Mouse (Mus musculus) left cerebral cortex, postnatal 36 days (tissue): ENCODE measurements around the gene Asb2. TPM values are rescaled to one million over a fixed set of nuclear protein-coding genes. Genes with fewer than 3 reads are reported as not detected.

Experiments
- DNase-seq, 2 experiments: peaks; one replicate each; pipeline ENCODE4 v3.0.0; 2021 to 2022; ENCODE audit warnings: low spot score in 2 of 2, mixed read lengths in 1 of 2
- intact Hi-C: fragments of 180-260 bp; cut with DNase I; formaldehyde crosslinking; loops from one replicate; pipeline ENCODE4 v1.15.1; 2025
- total RNA-seq, 2 experiments: library from RNA; stranded (reverse); gene quantifications; 2 replicates each; pipeline ENCODE4 v1.2.3; 2021

Asb2 gene
- total RNA-seq, 2 experiments from 2014 or later = 2.8 to 4.0 TPM

DNA sequence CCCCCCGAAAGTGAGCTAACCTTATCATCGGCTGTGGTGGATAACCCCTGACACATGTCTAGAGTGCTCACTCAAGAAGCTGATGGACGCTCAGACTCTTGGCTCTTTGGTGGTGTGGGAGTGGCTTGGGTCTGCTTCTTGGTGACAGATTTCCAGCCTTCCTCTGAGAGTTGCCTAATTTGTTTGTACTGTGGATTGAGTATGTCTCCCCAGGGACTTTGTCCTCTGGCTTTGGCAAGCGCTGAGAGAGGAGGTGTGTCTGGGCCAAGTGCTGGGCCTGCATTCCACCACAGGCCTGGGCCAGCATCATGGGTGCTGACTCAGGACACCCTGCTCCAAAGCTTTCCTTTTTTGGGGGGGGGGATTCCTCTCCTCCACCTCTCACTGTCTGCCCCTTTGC, 73.9 kb downstream of the Asb2 start:
- intact Hi-C loops = no loop called here
- DNase-seq = no peak

DNA sequence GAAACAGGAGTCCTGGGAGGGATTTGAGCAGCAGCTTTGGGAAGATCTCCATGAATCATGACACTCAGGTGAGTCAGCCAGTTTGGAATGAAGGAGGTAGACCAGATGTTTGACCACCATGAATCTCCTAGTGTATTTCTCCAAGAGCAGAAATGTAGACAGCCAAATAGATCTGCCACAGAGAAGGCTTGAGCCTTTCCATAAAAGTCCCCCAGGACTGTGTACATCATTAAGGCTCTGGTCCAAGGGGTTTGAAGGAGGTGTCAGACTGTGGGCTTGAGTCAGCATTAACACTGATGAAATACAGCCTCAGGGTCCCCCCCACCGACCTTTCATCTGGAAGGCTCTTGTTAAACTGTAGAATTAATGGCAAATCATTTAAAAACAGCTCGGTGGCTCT, 74.3 kb downstream of the Asb2 start:
- intact Hi-C loops = no loop called here
- DNase-seq = no peak

DNA sequence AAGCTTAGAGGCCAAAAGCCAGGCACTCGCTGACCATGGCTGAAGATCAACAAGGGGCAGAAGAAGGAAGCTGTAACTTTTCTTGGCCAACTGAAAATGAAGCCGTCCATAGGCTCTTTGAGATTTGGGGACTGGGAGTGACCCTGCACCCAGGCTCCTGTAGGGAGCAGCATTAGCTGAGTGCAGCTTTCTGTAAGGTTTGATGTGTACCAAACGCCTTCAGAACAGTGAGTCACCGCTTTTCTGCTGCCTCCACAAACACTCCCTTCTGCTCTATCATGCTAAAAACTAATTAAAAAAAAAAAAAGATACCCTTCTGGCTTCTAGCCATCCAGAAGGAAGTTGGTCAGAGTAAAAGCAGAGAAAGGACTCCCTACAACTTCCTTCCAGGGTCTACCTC, 79.4 kb downstream of the Asb2 start:
- intact Hi-C loops = no loop called here

DNA sequence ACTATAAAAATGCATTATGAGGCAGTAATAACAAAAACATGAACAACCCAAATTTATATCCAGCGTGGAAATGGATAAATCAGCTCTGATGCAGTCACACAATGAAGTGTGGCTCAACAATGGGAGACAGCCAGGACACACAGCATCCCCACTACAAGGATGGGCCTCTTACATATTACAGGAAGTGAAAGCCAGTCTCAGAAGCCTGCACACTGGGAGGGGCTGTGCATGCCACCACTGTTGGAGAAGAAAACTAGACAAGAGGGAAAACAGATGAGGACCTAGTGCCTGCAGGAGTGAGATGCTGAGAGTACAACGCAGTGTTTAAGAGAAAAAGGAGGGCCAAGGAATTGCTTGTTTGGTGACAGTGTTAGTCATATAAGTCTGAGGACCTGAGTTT, 82.1 kb downstream of the Asb2 start:
- intact Hi-C loops = no loop called here
- DNase-seq = no peak

More for the DNA sequence above, 79.4 kb downstream of the Asb2 start:
- peak; percentile 29 to 32 for DNase-seq

DNA sequence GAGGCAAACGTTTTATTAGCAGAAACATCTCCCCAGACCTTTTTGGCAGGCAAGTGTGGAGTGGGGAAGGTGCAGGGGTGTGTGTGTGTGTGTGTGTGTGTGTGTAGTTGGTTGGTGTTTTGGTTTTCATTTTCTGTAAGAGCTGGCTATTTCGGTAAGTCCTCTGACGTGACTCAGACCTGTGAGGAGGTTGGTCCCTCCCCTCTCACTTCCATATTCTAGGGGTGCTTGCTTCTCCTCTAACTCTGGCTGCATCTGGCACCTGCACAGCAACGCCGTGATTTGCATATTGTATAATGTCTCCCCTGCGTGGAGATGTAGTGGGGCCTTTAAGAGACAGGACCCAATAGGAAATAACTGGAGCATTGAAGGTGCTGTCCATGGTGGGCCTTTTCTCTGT, 82.8 kb downstream of the Asb2 start:
- intact Hi-C loops = no loop called here
- DNase-seq = peak in 1 of 2 experiments; percentile 9

DNA sequence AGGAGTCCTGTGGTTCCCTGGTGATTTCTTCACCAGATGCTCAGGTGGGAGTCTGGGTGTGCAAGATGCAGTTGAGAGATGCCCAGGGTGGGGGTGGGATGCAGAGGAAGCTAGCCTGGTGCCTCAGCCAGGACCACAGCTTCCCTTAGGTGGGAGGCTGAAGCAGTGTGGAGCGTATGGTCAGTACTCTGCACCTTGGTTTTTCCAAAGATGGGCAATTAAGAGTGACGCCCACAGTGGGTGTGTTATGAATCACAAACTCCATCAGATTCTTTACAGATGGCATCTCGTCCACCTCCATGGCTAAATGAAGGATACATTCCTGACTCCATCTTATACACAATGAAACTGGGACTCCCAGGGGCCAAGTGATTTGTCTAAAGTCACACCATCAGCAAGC, 83.6 kb downstream of the Asb2 start:
- intact Hi-C loops = no loop called here
- peak in 1 of 2 experiments; percentile 9 for DNase-seq

Other genes with a start within 250 kb of the Asb2 start
- 1 to 10 TPM; 6.6 to 6.9 TPM for gene Prima1, start 113.9 kb downstream of the Asb2 start, total RNA-seq
- gene Fam181a, start 45.0 kb downstream of the Asb2 start, total RNA-seq = 1 to 10 TPM; 1.6 to 2.5 TPM
- 10 to 100 TPM; 31.1 to 38.6 TPM for gene Otub2, start 32.7 kb upstream of the Asb2 start, total RNA-seq
- 1 to 10 TPM; 2.1 to 2.8 TPM for gene 9330161L09Rik, start 51.8 kb upstream of the Asb2 start, total RNA-seq
- 100 to 1,000 TPM; 209 to 229 TPM for gene Ddx24, start 69.8 kb upstream of the Asb2 start, total RNA-seq
- 10 to 100 TPM; 59.2 to 69.4 TPM for gene Ifi27, start 78.2 kb upstream of the Asb2 start, total RNA-seq
- 1 to 10 TPM; 1.1 to 4.1 TPM for gene Ifi27l2a, start 87.7 kb upstream of the Asb2 start, total RNA-seq
- not detected for gene Ifi27l2b, start 101.2 kb upstream of the Asb2 start, total RNA-seq
- 10 to 100 TPM; 23.4 to 25.1 TPM for gene Ppp4r4, start 176.3 kb upstream of the Asb2 start, total RNA-seq